Mouse (Mus musculus) forebrain, embryonic 14.5 days (tissue): ENCODE measurements at regions not wholly inside any gene's neighbourhood (a gene's known extent, or its start where the extent isn't known, plus 50 kb on each side); places are given as distances from the start of the nearest gene placed in this dataset.
"Not testable (repeated sequence)": the region's sequence is repeated elsewhere in the genome, so short reads cannot be mapped to it uniquely, and the experiment has no call there.

ENCODE experiments used
- ATAC-seq: fragments of 200-750 bp; cut with Nextera tagmentation; 2 replicates; pipeline ENCODE4 v1.8.0; 2017; ENCODE audit warnings: mild to moderate bottlenecking, moderate library complexity
- DNase-seq: peaks from one replicate; pipeline ENCODE4 v3.0.0-alpha.2; 2015; ENCODE audit warnings: low spot score
- H3K27ac ChIP-seq: fragments of 300-500 bp; sonication (generic); 2 replicates; pipeline ENCODE4 v1.5.1; 2014; ENCODE audit warnings: low read depth, mild to moderate bottlenecking, control low read depth, low read length, moderate library complexity
- H3K27me3 ChIP-seq: fragments of 300-500 bp; sonication (generic); replicated peaks from 2 replicates; pipeline ENCODE4 v1.6.1; 2014; ENCODE audit warnings: low read length, control low read depth, mixed read lengths; ENCODE audit not compliant: control insufficient read depth, insufficient read depth
- H3K36me3 ChIP-seq: fragments of 300-500 bp; sonication (generic); 2 replicates; pipeline ENCODE4 v1.6.1; 2014; ENCODE audit warnings: low read length, control low read depth; ENCODE audit not compliant: control insufficient read depth, insufficient read depth
- H3K4me1 ChIP-seq: fragments of 300-500 bp; sonication (generic); 2 replicates; pipeline ENCODE4 v1.6.1; 2014; ENCODE audit warnings: antibody characterized with exemption, low read length, control low read depth; ENCODE audit not compliant: control insufficient read depth, insufficient read depth
- H3K4me2 ChIP-seq: fragments of 300-500 bp; sonication (generic); 2 replicates; pipeline ENCODE4 v1.6.1; 2014; ENCODE audit warnings: mild to moderate bottlenecking, control low read depth, low read length
- H3K4me3 ChIP-seq: fragments of 300-500 bp; sonication (generic); 2 replicates; pipeline ENCODE4 v1.5.1; 2014; ENCODE audit warnings: low read depth, low read length, control low read depth
- H3K9ac ChIP-seq: fragments of 300-500 bp; sonication (generic); 2 replicates; pipeline ENCODE4 v1.6.1; 2014; ENCODE audit warnings: mild to moderate bottlenecking, low read length, control low read depth, moderate library complexity
- H3K9me3 ChIP-seq: fragments of 300-500 bp; sonication (generic); replicated peaks from 2 replicates; pipeline ENCODE4 v1.6.1; 2016; ENCODE audit warnings: low read length, control low read depth, mixed read lengths; ENCODE audit not compliant: control insufficient read depth
- WGBS: fragments of 180-500 bp; shearing (Covaris S2); extraction: QIAGEN DNeasy Blood & Tissue Kit; methylation state at CpG from one replicate; pipeline ENCODE4 v1.1.7; 2014; 5-methylcytosine and 5-hydroxymethylcytosine counted together

DNA sequence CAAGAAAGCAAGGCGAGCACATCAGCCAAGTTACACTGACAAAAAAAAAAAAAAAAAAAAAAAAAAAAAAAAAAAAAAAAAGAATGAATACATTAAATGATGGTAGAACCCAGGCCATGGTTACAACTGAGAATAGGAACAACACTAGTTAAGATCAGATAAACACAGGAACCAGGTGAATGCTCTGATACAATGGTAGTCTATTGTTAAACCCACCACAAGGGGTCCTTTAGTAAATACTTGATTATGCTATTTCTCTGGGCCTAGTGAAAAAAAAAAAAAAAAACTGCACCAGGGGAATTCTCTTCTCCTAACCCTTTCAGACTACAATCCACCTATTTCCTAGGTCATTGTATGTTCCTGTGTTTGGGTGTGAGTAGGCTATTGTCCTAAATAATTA, 2289.7 kb downstream of the Cntnap5b start:
- H3K9ac ChIP-seq, result no peak overlapping the region
- DNase-seq (no peak), ATAC-seq (no peak)
- H3K4me1 ChIP-seq, result no peaks in the 10 kb centered on the region
- 75% methylated on average over 1 of the region's 1 CpGs for WGBS
- H3K27me3 ChIP-seq, result no peaks in the 10 kb centered on the region
- no peaks in the 10 kb centered on the region for H3K36me3 ChIP-seq
- no peak overlapping the region for H3K27ac ChIP-seq
- no peak overlapping the region for H3K4me2 ChIP-seq
- no peak overlapping the region for H3K4me3 ChIP-seq
- no peaks in the 10 kb centered on the region for H3K9me3 ChIP-seq

DNA sequence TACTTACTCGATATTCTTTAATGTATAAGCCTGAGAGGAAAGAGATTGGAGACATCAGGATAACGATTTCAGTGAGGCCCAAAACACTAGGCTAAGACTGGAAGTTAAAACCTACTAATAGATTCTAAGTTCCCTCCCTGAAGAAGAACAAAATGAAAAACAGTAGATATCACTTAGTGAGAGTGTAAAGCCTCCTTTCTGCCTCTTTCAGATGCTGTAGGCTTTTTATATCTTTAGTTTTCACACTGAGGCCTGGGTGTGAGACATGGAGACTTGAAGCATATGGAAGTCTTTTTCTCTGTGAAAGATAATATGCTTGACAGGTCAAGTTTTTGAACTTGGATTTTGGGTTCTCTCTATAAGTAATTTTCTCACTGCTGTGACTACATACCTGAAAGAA, 2333.1 kb downstream of the Cntnap5b start:
- no peak for ATAC-seq
- Histone ChIP-seq H3K4me3 (no peak overlapping the region), H3K4me2 (no peak overlapping the region), H3K9me3 (no peaks in the 10 kb centered on the region), H3K4me1 (no peaks in the 10 kb centered on the region), H3K36me3 (no peaks in the 10 kb centered on the region), H3K27me3 (no peaks in the 10 kb centered on the region), H3K27ac (no peak overlapping the region), H3K9ac (no peak overlapping the region)
- WGBS, result 91% methylated on average over 2 of the region's 2 CpGs
- no peak for DNase-seq

DNA sequence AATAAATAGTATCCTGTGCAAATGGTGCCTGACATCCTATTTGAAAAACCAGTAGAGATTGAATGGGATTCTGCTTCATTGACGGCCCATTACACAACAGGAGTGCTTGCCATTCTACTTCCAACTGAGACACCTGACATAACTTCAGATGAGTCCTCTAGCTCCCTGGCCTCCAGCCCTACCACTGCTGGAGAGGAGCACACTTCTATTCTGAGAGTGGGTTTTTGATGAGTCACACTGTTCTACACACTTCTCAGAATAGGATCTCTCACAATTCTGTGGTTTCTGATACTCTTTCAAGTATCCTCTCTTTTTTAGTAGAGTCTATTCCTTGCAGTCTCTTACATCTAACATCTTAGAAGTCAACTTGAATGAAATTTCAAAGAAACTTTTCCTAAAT, 2366.5 kb downstream of the Cntnap5b start:
- Histone ChIP-seq H3K4me2 (no peak overlapping the region), H3K9ac (no peak overlapping the region), H3K27me3 (no peaks in the 10 kb centered on the region), H3K4me1 (no peaks in the 10 kb centered on the region), H3K9me3 (no peaks in the 10 kb centered on the region), H3K27ac (no peak overlapping the region), H3K4me3 (no peak overlapping the region), H3K36me3 (no peaks in the 10 kb centered on the region)
- WGBS, result 91% methylated on average over 1 of the region's 1 CpGs
- ATAC-seq, result no peak
- DNase-seq, result no peak

DNA sequence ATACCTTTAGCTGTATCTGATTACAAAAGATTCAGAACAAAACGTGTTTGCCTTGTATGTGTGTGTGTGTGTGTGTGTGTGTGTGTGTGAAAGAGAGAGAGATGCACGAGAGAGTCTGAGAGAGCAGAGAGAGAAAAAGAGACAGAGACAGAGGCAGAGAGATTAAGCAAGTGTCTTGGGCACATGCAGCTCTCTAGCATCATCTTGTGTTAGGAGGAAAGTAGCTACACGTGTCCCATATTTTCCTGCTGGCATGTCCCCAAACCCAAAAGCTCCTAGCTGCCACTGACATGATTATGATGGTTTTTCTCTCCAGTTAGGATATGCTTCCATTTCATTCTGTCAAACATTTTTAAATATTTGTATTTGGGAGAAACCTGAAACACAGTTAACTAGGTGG, 2373.8 kb downstream of the Cntnap5b start:
- Histone ChIP-seq H3K4me2 (no peak overlapping the region), H3K27ac (no peak overlapping the region), H3K4me3 (no peak overlapping the region), H3K9me3 (no peaks in the 10 kb centered on the region), H3K36me3 (no peaks in the 10 kb centered on the region), H3K4me1 (no peaks in the 10 kb centered on the region), H3K27me3 (no peaks in the 10 kb centered on the region), H3K9ac (no peak overlapping the region)
- 78% methylated on average over 3 of the region's 3 CpGs for WGBS
- no peak for ATAC-seq
- peak; percentile 7 for DNase-seq

DNA sequence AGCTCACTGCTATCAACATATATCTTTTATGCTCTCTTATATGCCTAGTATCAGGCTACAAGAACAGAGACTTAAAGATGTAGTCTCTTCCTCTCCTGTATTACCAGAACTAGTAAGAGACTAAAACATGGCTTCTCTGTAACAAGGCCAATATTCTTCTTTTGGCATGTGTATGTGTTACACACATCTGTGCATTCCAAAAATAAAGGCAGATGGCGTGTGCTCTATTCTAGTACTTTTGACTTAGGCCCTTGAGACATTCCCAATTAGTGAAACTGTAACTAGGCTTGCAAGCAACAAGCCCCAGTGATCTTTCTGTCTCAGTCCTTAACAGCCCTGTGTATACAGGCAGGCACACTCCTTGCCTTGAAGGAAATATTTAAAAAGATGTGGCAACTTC, 2394.1 kb downstream of the Cntnap5b start:
- Histone ChIP-seq H3K27ac (no peak overlapping the region), H3K36me3 (no peaks in the 10 kb centered on the region), H3K4me2 (no peak overlapping the region), H3K27me3 (no peaks in the 10 kb centered on the region), H3K9ac (no peak overlapping the region), H3K4me1 (no peaks in the 10 kb centered on the region), H3K4me3 (no peak overlapping the region), H3K9me3 (no peaks in the 10 kb centered on the region)
- ATAC-seq (no peak; the same call in 1 of the 2 replicates), DNase-seq (peak; percentile 12)
- WGBS, result 69% methylated on average over 1 of the region's 1 CpGs

DNA sequence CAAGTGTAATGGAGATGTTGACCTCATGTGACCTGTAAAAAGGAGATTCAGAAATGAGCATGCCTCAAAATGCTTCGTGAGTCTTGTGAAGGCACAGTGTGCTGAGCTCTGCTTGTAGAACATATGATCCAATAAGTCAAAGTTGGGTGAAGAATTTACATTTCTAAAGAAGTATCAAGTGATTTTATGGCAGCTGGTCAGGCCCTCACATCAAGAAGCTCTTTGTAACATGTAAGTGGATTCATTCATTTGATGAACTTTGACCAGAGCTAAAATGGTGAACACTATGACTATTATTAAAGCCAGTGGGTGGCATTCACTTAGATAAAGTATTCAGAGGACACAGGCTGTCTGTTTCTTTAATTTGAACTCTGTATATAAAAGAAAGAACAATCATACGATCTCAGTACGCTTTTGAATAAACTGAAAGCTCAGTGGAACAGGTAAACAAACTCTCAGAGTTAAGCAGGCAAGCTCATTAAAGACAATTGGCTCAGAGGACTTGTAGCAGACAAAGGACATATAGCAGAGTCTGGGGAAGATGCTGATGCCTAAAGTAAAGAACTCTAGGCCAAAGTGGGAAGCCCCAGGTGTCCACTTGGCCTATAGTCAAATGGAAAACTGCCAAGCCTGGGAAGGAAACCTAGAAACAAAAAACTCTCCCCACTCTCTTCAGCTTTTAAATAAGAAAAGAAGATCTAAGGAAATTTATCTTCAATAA, 2398.2 kb downstream of the Cntnap5b start:
- peak; percentile 32; the same call in 1 of the 2 replicates for ATAC-seq
- 16% methylated on average over 3 of the region's 3 CpGs for WGBS
- peak; percentile 33 for DNase-seq

DNA sequence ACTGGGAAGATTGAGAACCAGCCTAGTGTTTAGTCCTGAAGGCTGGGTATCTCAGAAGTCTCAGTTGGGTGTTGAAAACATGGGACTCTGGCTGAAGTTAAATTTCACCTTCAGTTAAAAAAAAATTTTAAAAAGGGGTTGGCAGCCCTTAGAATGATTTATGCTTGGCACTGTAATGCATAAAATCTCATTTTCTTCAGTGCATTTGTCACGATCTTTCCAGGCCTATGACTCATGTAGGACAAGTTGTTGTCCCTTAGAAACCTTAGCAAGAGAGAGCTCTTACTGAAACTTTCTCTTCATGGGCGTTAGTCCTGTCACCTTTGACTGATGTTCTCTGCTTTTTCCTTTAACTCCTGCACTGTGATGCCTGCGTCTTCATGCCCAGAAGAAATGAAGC, 2413.4 kb downstream of the Cntnap5b start:
- Histone ChIP-seq H3K9me3 (no peaks in the 10 kb centered on the region), H3K27me3 (no peaks in the 10 kb centered on the region), H3K4me1 (no peaks in the 10 kb centered on the region), H3K9ac (no peak overlapping the region), H3K4me3 (no peak overlapping the region), H3K36me3 (no peaks in the 10 kb centered on the region), H3K27ac (no peak overlapping the region), H3K4me2 (no peak overlapping the region)
- WGBS, result 71% methylated on average over 3 of the region's 3 CpGs
- ATAC-seq (no peak), DNase-seq (no peak)

More for the DNA sequence above, 2398.2 kb downstream of the Cntnap5b start:
- Histone ChIP-seq H3K27me3 (no peaks in the 10 kb centered on the region), H3K4me2 (no peak overlapping the region), H3K9ac (no peak overlapping the region), H3K4me1 (no peaks in the 10 kb centered on the region), H3K36me3 (no peaks in the 10 kb centered on the region), H3K27ac (no peak overlapping the region), H3K4me3 (no peak overlapping the region), H3K9me3 (no peaks in the 10 kb centered on the region)

DNA sequence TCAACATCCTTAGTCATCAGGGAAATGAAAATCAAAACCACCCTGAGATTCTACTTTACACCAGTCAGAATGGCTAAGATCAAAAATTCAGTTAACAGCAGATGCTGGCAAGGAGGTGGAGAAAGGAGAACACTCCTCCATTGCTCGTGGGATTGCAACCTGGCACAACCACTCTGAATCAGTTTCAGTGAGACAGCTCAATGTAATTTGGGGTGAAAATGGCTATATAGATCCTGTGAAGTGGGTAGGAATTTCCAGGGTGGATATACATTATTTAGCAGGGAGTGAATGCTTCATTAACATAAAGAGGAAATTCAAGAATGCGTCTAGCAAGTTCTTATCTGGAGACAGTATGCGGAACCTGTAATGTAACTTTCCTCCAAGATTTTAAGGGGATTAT, 2462.9 kb downstream of the Cntnap5b start:
- 94% methylated on average over 3 of the region's 3 CpGs for WGBS
- no peak for ATAC-seq

DNA sequence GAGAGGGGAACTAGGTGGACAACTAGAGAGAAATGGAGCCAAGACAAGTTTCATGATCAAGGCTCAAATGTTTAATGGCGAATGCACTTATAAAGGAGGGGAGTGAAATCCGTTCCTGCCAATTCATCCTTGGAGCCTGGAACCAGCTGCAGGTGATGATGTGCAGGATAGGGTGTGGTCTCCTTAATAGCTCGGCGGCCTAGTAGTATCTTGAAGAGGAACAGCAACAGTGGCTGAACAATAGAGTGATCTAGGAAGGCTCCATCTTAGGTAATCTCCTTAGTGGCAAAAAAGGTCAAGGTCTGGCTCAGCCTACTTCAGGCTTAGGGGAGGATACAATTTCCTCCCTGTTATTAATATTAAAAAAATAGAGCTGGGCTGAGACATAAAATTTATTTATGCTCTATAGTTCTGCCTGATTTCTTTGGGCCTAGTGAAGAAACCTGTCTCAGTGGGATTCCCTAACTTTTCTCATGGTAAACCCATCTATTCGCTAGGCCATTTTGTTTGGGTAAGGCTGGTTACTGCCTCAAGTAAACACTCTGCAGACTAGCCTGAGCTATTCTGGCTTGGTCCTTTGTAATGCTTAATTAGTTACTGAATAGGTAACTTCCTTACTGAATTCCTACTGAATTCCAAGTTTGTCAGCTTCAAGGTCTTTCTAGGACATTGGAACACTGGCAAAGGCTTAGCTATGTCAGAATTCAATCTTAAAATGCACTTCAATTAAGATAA, 2490.7 kb downstream of the Cntnap5b start:
- ATAC-seq, H3K9me3 ChIP-seq, H3K36me3 ChIP-seq, H3K27ac ChIP-seq, H3K4me2 ChIP-seq, H3K4me1 ChIP-seq, DNase-seq, H3K4me3 ChIP-seq, H3K9ac ChIP-seq, H3K27me3 ChIP-seq: not testable (repeated sequence)
- 89% methylated on average over 5 of the region's 5 CpGs for WGBS

More for the DNA sequence above, 2462.9 kb downstream of the Cntnap5b start:
- Histone ChIP-seq H3K4me3 (no peak overlapping the region), H3K9me3 (no peaks in the 10 kb centered on the region), H3K4me2 (no peak overlapping the region), H3K9ac (no peak overlapping the region), H3K27ac (no peak overlapping the region), H3K4me1 (no peaks in the 10 kb centered on the region), H3K27me3 (no peaks in the 10 kb centered on the region), H3K36me3 (no peaks in the 10 kb centered on the region)
- DNase-seq, result no peak
